Mouse (Mus musculus): Measurements from ENCODE around the gene Inpp5f. TPM values are rescaled to one million over a fixed set of nuclear protein-coding genes. Genes with fewer than 3 reads are reported as not detected.
"Not testable (repeated sequence)": the region's sequence is repeated elsewhere in the genome, so short reads cannot be mapped to it uniquely, and the experiment has no call there.

The Inpp5f gene
- total RNA-seq (2021) = 100 to 1,000 TPM; 125 to 129 TPM

DNA sequence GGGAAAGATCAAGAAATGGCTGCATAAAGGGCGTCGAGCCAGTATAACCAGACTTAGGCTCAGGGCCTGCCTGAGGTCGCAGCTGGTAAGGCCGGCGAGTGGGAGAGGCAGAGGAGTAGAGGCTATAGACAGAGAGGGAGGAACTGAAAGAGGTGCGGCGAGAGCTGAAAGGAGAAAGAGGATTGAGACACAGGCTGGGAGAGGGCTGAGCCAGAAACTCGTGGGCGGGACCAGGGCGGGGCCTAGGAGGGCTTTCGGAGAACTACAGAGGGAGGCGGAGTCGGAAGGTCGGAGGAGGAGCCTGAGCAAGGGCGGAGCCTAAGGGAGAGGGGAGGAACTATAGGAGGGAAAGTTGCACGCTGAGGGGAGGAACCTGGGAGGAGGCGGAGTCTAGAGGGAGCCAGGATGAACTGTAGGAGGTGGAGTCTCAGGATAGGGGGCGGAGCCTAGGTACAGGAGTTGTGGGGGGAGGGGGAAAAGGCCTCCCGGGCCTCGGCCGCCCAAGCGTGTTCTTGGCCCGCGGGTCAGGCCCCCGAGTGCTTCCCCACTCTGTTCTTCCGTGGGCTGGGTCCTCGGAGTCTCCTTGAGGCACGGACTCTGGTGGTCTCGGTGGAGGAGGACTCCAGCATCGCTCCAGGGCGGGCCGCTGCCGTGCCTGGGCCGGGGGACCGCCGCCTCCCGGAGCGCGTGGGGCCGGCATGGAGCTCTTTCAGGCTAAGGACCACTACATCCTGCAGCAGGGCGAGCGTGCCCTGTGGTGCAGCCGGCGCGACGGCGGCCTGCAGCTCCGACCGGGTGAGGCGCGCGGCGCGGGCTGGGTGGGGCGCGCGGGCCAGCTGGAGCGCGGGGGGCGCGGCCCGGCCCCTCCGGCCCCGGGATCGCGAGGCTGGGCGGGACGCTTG lies at the start of gene Inpp5f:
Gene Inpp5f, plus strand, starts transcription at position 432 of the 902 bp plus-strand sequence.
- DNase-seq (ENCODE audit: extremely low spot score in 1 of 2, low spot score in 1 of 2) = peak; percentile 72 to 77

DNA sequence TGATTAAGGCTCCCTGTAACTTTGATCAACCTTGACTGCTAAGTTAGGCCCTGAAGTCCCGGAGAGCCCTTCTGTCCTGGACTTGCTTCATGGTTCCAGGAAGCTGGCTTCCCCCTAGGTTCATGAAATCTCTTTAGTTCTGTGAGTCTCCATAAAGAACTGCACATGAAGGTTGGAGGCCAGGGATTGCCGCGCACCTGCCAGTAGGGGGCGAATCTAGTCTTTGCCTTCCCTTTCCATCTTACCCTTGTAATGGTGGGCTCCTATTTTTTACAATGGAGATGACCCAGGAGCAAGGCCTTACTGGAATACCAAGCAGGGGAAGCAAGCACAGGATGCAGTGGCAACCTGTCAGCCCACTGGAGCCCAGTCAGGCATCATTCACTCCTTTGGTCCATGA lies 47.8 kb upstream of the Inpp5f start:
- DNase-seq (ENCODE audit: extremely low spot score in 1 of 2, low spot score in 1 of 2) = no peak

DNA sequence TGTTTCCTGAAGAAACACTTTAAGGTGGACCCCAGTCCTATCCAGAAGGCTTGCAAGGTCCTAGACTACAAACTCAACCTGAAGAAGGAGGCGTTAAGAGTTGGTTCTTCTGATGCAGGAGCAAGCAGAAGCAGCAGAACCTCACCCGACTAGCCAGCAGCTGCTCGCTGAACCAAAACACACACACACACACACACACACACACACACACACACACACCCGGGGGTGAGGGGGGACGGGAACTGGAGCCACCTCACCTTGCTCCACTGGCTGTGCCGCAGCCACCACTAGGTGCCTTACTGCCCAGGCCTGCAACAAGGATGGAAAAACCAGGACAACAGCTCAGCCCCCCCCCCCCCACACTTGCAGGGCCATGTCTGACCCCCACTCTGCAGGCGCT lies 44.8 kb upstream of the Inpp5f start:
- DNase-seq (ENCODE audit: extremely low spot score in 1 of 2, low spot score in 1 of 2) = no peak

DNA sequence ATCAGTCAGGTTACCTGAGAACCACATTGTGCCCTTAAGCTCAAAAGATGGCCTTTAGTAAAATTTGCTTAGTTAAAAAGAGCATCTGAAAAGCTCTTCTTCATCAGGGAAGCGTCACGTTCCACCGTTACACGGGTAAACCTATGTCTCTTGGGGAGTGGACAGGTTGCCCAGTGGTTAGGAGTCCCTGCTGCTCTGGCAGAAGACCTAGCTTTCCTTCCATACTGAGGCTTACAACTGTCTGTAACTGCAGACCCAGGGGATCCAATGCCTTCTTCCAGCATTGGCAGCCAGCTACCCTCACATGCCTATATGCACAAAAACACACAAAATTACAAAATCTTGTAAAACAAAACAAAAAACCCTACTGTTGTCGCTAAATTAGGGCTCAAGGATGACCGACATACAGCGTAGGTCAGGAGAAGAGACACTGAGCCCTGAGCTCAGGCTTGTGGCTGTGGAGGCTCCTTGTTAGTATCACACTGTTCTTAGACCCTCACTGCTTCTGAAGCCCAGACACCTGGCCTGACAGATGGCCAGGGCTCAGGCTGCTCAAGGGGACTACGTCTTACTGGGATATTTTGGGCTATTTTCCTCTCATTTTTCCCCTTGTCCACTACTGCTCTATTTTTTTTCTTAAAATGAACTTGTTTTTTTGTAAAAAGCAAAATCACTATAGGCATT lies 43.4 kb upstream of the Inpp5f start:
- DNase-seq (ENCODE audit: extremely low spot score in 1 of 2, low spot score in 1 of 2) = no peak

DNA sequence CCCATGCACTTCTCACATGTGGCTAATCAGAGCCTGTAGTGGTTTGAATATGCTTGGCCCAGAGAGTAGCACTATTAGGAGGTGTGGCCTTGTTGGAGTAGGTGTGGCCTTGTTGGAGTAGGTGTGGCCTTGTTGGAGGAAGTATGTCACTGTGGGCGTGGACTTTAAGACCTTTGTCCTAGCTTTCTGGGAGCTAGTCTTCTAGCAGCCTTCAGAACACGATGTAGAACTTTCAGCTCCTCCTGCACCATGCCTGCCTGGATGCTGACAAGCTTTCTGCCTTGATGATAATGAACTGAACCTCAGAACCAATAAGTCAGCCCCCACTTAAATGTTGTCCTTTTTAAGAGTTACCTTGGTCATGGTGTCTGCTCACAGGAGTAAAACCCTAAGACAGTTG lies 41.7 kb upstream of the Inpp5f start:
- DNase-seq (ENCODE audit: extremely low spot score in 1 of 2, low spot score in 1 of 2) = not testable (repeated sequence)

DNA sequence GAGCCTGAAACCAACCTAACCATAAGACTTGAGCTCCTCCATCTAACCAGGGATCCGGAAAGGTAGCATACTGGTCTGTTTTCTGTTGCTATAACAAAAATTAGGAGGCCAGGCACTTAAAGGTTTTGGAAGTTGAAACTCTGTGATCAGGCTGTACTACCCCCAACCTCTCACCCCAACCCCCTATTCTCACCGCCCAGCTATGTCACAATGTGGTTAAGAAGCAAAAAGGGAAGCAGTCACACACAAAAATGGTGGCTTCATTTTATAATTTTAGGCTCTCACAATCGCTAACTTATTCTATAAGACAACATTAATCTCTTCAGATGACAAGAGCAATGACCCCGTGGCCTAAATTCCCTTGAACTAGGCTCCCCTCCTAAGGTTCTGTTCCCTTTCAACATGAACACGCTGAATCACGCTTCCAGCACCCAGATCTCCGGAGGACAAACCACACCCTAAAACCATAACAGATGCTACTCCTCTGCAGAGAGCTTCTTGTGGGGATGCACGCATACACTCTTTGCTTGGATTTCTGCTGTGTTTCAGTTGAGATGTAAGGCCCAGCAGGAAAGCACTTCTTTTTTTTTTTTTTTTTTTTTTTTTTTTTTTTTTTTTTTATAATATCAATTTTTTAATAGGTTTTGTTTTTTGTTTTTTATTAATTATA lies 41.0 kb upstream of the Inpp5f start:
- no peak for DNase-seq (ENCODE audit: extremely low spot score in 1 of 2, low spot score in 1 of 2)

DNA sequence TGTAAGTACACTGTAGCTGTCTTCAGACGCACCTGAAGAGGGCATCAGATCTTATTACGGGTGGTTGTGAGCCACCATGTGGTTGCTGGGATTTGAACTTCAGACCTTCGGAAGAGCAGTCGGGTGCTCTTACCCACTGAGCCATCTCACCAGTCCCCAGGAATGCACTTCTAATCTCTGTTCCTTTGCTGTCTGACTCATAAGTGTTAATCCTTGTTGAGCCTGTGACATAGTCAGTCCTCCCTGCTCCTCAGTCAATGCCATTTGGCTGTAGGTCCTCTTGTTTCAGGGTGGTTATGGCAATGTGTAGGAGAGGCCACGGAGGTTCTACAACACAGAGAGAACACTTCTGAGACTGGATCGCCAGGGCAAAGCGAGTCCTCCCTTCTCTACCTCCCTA lies 40.5 kb upstream of the Inpp5f start:
- DNase-seq (ENCODE audit: extremely low spot score in 1 of 2, low spot score in 1 of 2) = not testable (repeated sequence)

DNA sequence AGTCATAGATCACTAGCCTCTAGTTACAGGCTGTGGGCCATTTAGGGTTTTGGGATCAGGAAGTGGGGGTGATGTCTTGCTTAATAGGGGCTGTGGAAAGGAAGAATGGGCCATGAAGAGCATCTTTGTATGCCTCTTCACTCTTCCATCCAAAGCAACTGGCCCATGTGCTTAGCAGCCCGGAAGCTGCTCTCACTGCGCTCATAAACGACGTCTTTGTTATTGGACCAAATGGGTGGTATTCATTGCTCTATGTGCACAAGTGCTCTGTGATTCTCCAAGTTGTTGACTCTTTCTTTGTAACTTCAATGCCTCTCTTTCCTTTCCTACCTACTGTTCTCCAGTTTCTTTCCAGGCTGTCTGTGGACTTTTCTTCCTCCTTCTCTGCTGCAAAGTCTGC lies 39.1 kb upstream of the Inpp5f start:
- no peak for DNase-seq (ENCODE audit: extremely low spot score in 1 of 2, low spot score in 1 of 2)

DNA sequence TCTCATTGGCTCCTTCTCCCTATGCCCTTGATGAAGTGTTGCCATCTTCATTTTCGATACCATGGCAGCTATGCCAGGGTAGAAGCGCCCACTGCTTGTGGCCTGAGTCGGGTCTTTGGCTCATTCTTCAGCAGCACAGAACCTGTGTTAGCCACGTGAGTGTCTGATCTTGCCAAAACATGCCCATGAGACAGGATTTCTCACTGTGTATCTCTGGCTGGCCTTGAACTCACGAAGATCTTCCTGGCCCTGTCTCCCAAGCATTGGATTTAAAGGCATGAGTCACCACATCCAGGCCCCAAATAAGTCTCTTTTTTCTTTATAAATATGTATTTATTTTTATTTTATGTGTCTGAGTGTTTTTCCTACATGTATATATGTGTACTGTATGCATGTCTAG lies 35.9 kb upstream of the Inpp5f start:
- no peak for DNase-seq (ENCODE audit: extremely low spot score in 1 of 2, low spot score in 1 of 2)

DNA sequence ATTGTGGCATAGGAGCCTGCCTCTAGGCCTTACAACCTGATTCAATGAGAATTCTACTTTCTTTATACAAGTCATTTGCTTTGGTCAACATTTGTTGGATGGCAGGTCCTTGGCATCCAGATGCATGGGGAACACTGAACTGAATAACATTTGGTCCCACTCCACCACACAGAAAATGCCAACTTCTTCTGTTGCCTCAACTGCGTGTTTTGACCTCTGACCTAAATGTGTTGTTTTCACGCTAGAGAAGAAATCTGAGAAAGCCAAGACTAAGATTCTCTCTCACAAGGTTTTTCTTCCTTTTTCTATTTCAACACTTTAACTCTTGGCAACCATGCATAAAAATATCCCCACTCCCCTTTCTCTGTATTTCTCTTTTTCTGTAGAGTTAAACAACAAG lies 35.3 kb upstream of the Inpp5f start:
- DNase-seq (ENCODE audit: extremely low spot score in 1 of 2, low spot score in 1 of 2) = no peak

DNA sequence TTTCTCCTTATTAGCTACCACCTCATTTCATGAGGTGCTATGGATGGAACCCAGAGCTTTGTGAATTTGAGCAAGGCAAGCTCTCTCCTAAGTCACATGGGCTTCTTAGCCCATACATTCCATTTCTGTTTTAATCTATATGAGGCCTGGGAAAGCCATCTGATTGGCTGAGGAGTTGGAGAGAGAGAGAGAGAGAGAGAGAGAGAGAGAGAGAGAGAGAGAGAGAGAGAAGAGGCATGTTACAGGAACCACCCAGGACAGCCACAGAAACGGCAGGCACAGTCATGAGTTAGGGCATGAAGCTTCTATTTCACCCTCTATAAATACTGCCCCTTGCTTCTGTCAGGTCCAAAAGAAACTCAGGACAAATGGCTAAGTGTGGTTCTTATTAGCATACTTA lies 33.5 kb upstream of the Inpp5f start:
- DNase-seq (ENCODE audit: extremely low spot score in 1 of 2, low spot score in 1 of 2) = no peak

DNA sequence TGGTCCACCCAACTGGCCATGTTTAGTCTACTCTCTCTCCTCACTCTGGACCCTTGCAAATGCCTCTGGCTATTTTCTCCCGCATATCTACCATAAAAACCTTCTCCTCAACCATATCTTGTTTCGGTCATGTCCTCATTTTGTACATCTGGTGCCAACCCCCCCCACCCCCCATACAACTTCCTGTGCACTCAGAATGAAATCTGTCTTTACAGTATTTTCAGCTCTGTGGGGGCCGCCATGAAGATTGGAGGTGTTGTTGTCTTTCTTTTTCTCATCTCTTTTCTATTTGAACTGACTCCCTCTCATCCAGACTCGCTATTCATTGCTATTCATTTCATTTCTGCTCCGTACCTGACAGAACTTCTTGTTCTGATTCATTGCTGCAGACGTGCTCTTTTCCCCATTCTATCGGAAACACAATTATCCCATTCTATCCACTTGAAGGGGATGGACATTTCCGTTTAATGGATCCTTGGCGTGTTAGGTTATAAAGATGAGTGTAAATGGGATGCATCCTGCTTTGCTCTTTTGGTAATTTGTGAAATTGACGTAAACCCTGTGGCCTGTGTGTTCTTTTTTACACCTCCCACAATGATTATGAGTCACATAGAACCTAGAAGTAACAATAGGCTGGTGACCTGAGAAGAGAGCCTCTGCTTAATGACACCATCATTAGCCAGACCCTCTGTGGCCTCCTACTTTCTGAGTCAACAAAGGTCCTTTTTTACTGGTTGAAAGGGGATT lies 32.8 kb upstream of the Inpp5f start:
- DNase-seq (ENCODE audit: extremely low spot score in 1 of 2, low spot score in 1 of 2) = no peak

DNA sequence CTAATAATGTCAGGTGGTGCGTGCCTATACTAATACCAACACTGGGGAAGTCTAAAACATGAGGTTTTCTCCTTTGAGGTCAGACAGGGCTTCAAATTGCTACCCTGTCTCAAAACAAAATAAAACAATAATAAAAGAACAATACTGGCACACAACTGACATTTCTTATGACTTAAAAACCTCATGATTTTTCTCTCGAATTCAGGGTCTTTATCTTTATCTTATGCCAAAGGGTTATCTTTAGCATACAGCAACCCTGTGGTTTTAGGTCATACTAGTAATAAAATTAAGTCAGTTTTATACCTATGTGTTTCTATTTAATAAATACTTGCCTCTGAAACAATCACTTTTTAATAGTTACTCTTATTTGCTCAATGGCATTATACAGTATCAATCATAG lies 31.7 kb upstream of the Inpp5f start:
- DNase-seq (ENCODE audit: extremely low spot score in 1 of 2, low spot score in 1 of 2) = no peak

DNA sequence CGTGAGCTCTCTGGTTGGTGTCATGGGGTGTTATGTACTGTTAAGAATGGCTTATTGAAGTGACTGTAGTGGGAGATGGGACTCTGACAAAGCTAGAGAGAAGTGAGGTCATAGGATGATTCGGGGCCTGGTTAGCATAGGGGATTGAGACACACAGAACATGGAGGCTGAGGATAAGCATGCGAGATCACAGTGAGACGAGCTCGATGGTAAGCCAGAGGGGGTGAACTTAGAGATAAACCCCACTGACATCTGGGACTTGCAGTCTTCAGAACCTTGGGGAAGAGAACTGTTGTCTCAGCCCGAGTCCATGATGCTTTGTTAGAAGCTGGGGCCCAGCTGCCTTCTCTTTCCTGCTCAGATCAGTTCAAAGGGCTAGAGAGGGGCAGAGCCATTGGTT lies 30.8 kb upstream of the Inpp5f start:
- no peak for DNase-seq (ENCODE audit: extremely low spot score in 1 of 2, low spot score in 1 of 2)

DNA sequence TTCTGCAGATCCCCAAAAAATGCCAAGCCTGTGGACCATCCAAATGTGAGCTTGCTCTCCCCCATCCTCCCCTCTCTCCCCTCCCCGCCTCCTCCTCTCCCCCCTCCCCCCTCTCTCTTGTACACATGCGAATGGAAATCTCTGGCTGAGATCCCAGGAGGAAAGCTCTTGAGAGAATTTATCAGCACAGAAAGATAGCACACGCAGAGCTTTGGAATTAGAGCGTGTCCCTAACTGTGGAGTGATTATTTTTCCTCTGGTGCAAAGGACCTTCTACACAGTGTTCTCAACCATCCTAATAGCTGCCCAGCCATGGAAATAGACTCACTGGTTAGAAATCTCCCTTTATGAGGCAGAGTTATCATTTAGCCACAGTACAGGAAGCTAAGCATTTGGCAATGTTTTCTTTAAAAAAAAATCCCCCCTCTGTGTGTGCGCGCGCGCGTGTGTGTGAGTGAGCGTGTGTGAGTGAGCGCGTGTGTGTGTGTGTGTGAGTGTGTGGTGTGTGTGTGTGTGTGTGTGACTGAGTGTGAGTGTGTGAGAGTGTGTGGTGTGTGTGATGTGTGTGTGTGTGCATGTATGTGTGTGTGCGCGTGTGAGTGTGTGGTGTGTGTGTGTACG lies 29.2 kb upstream of the Inpp5f start:
- no peak for DNase-seq (ENCODE audit: extremely low spot score in 1 of 2, low spot score in 1 of 2)

DNA sequence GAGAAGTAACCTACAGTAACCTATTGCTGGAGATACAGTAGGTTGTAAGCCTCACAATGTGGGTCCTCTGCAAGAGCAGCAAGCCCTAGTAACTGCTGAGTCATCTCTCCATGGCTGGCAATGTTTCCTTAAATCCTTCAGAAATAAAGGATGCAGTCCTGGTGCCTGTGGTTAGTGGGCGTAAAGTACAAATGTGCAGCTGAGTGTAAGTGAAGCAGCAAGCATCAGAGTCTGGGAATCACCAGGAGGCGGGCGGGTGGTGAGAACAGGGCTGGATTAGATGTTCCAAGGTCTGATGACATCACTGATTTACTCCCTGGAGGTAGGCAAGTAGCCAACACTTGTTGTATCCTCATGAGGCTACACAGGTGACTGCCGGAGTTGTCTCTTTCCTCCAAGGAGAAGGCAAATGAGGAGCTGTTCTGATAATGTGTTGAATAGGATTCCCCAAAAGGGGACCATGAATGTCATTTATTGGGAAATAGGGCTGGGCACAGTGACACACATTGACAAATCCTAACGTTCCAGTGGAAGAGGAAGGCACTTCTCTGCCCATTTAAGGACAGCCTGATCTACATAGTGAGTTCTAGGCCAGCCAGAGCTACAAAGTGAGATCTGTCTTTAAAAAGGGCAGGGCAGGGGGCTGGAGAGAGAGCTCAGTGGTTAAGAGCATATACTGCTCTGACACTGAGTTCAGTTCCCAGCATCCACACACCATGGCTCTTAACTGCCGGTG lies 27.7 kb upstream of the Inpp5f start:
- DNase-seq (ENCODE audit: extremely low spot score in 1 of 2, low spot score in 1 of 2) = peak in 1 of 2 experiments; percentile 26

DNA sequence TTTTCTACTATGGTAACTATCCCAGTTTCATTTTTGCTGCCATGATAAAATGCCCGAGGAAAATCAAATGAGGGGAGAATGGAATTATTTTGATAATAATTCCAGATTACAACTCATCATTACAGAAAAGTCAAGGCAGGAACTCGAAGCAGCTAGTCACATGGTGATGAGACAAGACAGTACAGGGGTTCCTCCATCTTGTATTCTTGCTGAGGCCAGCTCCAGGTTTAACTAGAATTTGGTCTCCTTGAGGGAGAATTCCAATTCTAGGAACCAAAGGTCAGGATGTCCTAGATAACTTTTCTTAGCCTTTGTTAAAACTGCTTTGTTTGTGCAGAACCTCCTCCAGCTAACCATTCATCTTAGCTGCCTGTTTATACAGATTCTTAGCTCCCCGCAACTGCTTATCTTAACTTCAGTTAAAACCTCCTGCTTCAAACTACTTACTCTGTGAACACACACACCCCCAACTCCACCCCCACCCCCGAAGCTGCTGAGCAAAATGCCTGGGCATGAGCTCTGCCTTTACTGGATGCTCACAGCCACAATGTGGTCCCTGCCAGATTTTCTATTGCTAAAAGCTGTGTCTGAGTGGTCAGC lies 23.7 kb upstream of the Inpp5f start:
- no peak for DNase-seq (ENCODE audit: extremely low spot score in 1 of 2, low spot score in 1 of 2)

DNA sequence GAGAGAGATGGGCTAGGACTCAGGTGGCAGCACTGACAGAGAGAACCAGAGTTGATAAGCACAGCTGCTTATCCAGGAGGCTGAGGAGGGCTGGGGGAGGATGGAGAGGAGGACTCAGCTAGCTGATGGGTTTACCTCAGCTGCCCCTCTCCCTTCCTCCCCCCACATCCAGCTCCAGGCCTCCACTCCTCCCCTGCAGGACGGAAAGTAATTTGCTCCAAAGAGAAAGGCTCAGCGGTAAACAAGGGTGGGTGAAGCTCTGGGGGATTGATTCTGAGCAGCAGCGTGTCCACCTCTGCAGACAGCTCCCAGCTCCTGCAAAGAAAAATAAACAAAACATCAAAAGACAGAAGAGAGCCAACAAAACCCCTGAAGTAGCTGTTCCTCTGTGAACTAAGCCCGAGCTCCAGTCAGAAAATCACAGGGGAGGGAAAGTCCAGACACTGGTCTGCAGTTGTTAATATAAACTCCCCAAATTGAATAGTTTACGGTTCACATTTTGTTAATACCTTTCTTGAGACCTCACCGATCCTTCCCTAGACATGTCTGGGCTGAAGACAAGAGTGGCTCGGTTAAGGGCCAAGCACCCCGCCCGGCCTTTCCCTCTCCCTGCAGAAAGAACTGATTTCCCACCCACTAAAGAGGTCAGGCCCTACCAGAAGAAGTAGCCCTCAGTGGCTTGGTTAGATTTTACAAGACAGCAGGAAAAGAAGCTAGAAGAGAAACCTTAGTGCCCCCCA lies 19.6 kb upstream of the Inpp5f start:
- DNase-seq (ENCODE audit: extremely low spot score in 1 of 2, low spot score in 1 of 2) = no peak

All from layer of hippocampus, postnatal 25 days (tissue).